Mouse (Mus musculus) limb, embryonic 14.5 days (tissue): ENCODE data around the gene Gm5089. TPM values are rescaled to one million over a fixed set of nuclear protein-coding genes. Genes with fewer than 3 reads are reported as not detected.
A peak's percentile ranks its signal among the peaks of the same experiment; 100 is the strongest.

Experiments
- ATAC-seq: fragments of 200-750 bp; cut with Nextera tagmentation; 2 replicates; pipeline ENCODE4 v1.8.0; 2017; ENCODE audit warnings: low read depth, moderate number of reproducible peaks, moderate TSS enrichment; ENCODE audit not compliant: low FRiP score
- DNase-seq: peaks from one replicate; pipeline ENCODE4 v3.0.0-alpha.2; 2015; ENCODE audit warnings: low spot score
- H3K27ac ChIP-seq: fragments of 300-500 bp; sonication (generic); replicated peaks from 2 replicates; pipeline ENCODE4 v1.5.1; 2014; ENCODE audit warnings: low read depth, mild to moderate bottlenecking, low read length, moderate library complexity, mixed read lengths
- H3K27me3 ChIP-seq: fragments of 300-500 bp; sonication (generic); 2 replicates; pipeline ENCODE4 v1.6.1; 2014; ENCODE audit warnings: low read length, mixed read lengths; ENCODE audit not compliant: control insufficient read depth, insufficient read depth
- H3K36me3 ChIP-seq: fragments of 300-500 bp; sonication (generic); 2 replicates; pipeline ENCODE4 v1.6.1; 2014; ENCODE audit warnings: mild to moderate bottlenecking, low read length, moderate library complexity, mixed read lengths; ENCODE audit not compliant: control insufficient read depth, insufficient read depth
- H3K4me1 ChIP-seq: fragments of 300-500 bp; sonication (generic); 2 replicates; pipeline ENCODE4 v1.6.1; 2014; ENCODE audit warnings: antibody characterized with exemption, low read length, mixed read lengths; ENCODE audit not compliant: control insufficient read depth, insufficient read depth
- H3K4me2 ChIP-seq: fragments of 300-500 bp; sonication (generic); replicated peaks from 2 replicates; pipeline ENCODE4 v1.6.1; 2014; ENCODE audit warnings: low read depth, mild to moderate bottlenecking, low read length, moderate library complexity; ENCODE audit not compliant: severe bottlenecking
- H3K4me3 ChIP-seq: fragments of 300-500 bp; sonication (generic); replicated peaks from 2 replicates; pipeline ENCODE4 v1.5.1; 2014; ENCODE audit warnings: low read length
- H3K9ac ChIP-seq: fragments of 300-500 bp; sonication (generic); 2 replicates; pipeline ENCODE4 v1.6.1; 2014; ENCODE audit warnings: mild to moderate bottlenecking, low read depth, low read length, moderate library complexity; ENCODE audit not compliant: severe bottlenecking
- H3K9me3 ChIP-seq: fragments of 300-500 bp; sonication (generic); 2 replicates; pipeline ENCODE4 v1.6.1; 2016; ENCODE audit warnings: low read length; ENCODE audit not compliant: control insufficient read depth
- POLR2A ChIP-seq: fragments of 200-500 bp; IDR thresholded peaks from 2 replicates; pipeline ENCODE4 v1.8.0; 2012; ENCODE audit warnings: inconsistent platforms, mild to moderate bottlenecking, moderate library complexity, borderline replicate concordance; ENCODE audit not compliant: insufficient read depth, insufficient read length; ENCODE audit errors: extremely low read depth
- WGBS: fragments of 180-500 bp; shearing (Covaris S2); extraction: QIAGEN DNeasy Blood & Tissue Kit; methylation state at CpG from one replicate; pipeline ENCODE4 v1.1.7; 2014; 5-methylcytosine and 5-hydroxymethylcytosine counted together
- polyA plus RNA-seq, 2 experiments: library from polyadenylated mRNA; depleted of rRNA in 1 of 2; stranded (reverse) in 1 of 2; unstranded in 1 of 2; fragments of >200 nt; fragmentation: Nextera tagmentation in 1 of 2; extraction: Ambion mirVana in 1 of 2; gene quantifications; 2 replicates each; pipeline versions ENCODE4 v1.2.1 to v1.2.3; 2012 to 2014

Gm5089 gene
- polyA plus RNA-seq, 2 experiments: not detected

- WGBS: under 1% methylated on average over 57 of the region's 57 CpGs
- H3K27me3 ChIP-seq: peaks cover 85% of the 10 kb centered on the region
- H3K4me2 ChIP-seq: peak overlapping the region; percentile 65
- ATAC-seq (peak; percentile 72), DNase-seq (peak; percentile 60)
- H3K9me3 ChIP-seq: no peaks in the 10 kb centered on the region
- H3K36me3 ChIP-seq: no peaks in the 10 kb centered on the region
- 0 out of 2 replicates have a peak, but pooled peaks have one; percentile 11 for TF ChIP-seq POLR2A
- H3K27ac ChIP-seq: peak overlapping the region; percentile 82
- H3K9ac ChIP-seq: peak overlapping the region; percentile 66
- H3K4me3 ChIP-seq: peak overlapping the region; percentile 58
- peaks cover 7% of the 10 kb centered on the region; the same call in 1 of the 2 replicates for H3K4me1 ChIP-seq
These were observed 23.4 kb upstream of the Gm5089 start for GRCm38 (mm10) chr14:122474041-122474890.

GRCm38 (mm10) chr14:122473211-122473751, 22.4 kb upstream of the Gm5089 start:
- Histone ChIP-seq H3K27me3 (peaks cover 86% of the 10 kb centered on the region), H3K36me3 (no peaks in the 10 kb centered on the region), H3K9ac (no peak overlapping the region), H3K4me3 (peak overlapping the region; percentile 58; the same call in 1 of the 2 replicates), H3K4me2 (peak overlapping the region; percentile 65; the same call in 1 of the 2 replicates), H3K9me3 (no peaks in the 10 kb centered on the region), H3K4me1 (peaks cover 7% of the 10 kb centered on the region; the same call in 1 of the 2 replicates), H3K27ac (no peak overlapping the region)
- DNase-seq (no peak), ATAC-seq (no peak)
- TF ChIP-seq POLR2A: no peak
- 5% methylated on average over 17 of the region's 17 CpGs for WGBS

- Histone ChIP-seq H3K36me3 (no peaks in the 10 kb centered on the region), H3K4me1 (peaks cover 7% of the 10 kb centered on the region; the same call in 1 of the 2 replicates), H3K27ac (no peak overlapping the region), H3K4me3 (no peak overlapping the region), H3K4me2 (no peak overlapping the region; the same call in 1 of the 2 replicates), H3K9me3 (no peaks in the 10 kb centered on the region), H3K9ac (no peak overlapping the region), H3K27me3 (peaks cover 86% of the 10 kb centered on the region)
- ATAC-seq (no peak), DNase-seq (no peak)
- 8% methylated on average over 5 of the region's 5 CpGs for WGBS
- no peak for TF ChIP-seq POLR2A
These were observed 21.7 kb upstream of the Gm5089 start for GRCm38 (mm10) chr14:122472647-122473046.

GRCm38 (mm10) chr14:122472161-122472560, 21.2 kb upstream of the Gm5089 start:
- H3K4me3 ChIP-seq: no peak overlapping the region
- no peak for DNase-seq
- no peak for ATAC-seq
- TF ChIP-seq POLR2A: no peak
- H3K4me2 ChIP-seq: peak overlapping the region; percentile 25; the same call in 1 of the 2 replicates
- no peak overlapping the region for H3K9ac ChIP-seq
- 4% methylated on average over 13 of the region's 13 CpGs for WGBS
- peaks cover 7% of the 10 kb centered on the region; the same call in 1 of the 2 replicates for H3K4me1 ChIP-seq
- H3K27ac ChIP-seq: no peak overlapping the region
- peaks cover 90% of the 10 kb centered on the region for H3K27me3 ChIP-seq
- H3K9me3 ChIP-seq: no peaks in the 10 kb centered on the region
- no peaks in the 10 kb centered on the region for H3K36me3 ChIP-seq

GRCm38 (mm10) chr14:122471449-122472085, 20.7 kb upstream of the Gm5089 start:
- peaks cover 7% of the 10 kb centered on the region; the same call in 1 of the 2 replicates for H3K4me1 ChIP-seq
- no peaks in the 10 kb centered on the region for H3K36me3 ChIP-seq
- WGBS: 10% methylated on average over 31 of the region's 31 CpGs
- H3K27me3 ChIP-seq: peaks cover 95% of the 10 kb centered on the region
- no peak overlapping the region for H3K4me3 ChIP-seq
- H3K9me3 ChIP-seq: no peaks in the 10 kb centered on the region
- H3K27ac ChIP-seq: no peak overlapping the region
- TF ChIP-seq POLR2A: no peak
- DNase-seq (no peak), ATAC-seq (no peak)
- H3K9ac ChIP-seq: no peak overlapping the region
- H3K4me2 ChIP-seq: 0 out of 2 replicates have a peak overlapping the region, but pooled peaks have one; percentile 19
